Mouse (Mus musculus): ENCODE measurements at regions not wholly inside any gene's neighbourhood (a gene's known extent, or its start where the extent isn't known, plus 50 kb on each side); places are given as distances from the start of the nearest gene placed in this dataset.

DNA sequence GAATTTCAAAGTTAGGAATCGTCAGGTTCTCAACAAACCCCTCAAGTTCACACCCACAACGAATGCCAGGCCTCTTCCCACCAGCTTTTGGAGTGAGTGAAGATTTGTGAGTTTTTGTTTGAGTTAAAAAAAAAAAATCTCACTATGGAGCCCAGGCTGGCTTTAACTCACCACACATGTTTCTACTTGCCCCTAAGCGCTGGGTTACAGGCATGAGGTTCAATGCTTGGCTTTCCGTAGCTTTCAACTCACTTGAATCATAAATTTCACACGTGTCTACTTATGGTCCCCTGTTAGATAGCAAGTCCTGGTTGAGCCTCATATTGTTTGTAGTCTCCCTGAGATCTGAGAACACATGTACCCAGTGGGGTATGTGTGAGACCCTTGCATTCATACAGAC is 122.8 kb upstream of the Efna5 start:
- 84% methylated on average over 5 of the region's 5 CpGs for WGBS

DNA sequence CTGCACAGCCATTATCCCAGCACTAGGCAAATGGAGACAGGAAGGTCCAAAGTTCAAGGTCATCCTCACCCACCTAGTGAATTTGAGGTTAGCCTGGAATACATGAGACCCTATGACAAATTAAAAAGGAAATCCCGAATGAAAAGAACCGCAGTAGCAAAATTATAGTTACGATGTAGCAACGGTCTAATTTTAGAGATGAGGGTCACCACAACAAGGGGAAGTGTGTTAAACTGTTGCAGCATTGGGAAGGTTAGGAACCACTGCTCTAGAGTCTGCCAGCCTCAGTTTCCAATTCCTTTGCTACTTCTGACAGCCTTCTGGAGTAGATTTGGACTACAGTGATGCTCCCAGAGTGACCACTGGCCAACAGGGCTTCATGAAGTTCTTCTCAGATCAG is 121.6 kb upstream of the Efna5 start:
- Histone ChIP-seq H3K36me3 (no peaks in the 10 kb centered on the region), H3K4me2 (no peak overlapping the region), H3K9me3 (no peaks in the 10 kb centered on the region), H3K4me3 (no peak overlapping the region), H3K9ac (no peak overlapping the region), H3K27me3 (replicated peaks) (no peaks in the 10 kb centered on the region; the same call in none of the 2 replicates), H3K27ac (replicated peaks) (no peak overlapping the region), H3K4me1 (peaks cover 7% of the 10 kb centered on the region)
- WGBS, result 85% methylated on average over 4 of the region's 4 CpGs
- ATAC-seq (ENCODE audit: extremely low read depth, insufficient number of reproducible peaks, low FRiP score, low TSS enrichment), result no peak

More for the DNA sequence above, 122.8 kb upstream of the Efna5 start:
- H3K9me3 ChIP-seq, result no peaks in the 10 kb centered on the region
- H3K4me2 ChIP-seq, result no peak overlapping the region
- H3K27ac ChIP-seq (replicated peaks), result no peak overlapping the region
- H3K27me3 ChIP-seq (replicated peaks), result no peaks in the 10 kb centered on the region; the same call in 1 of the 2 replicates
- no peaks in the 10 kb centered on the region for H3K36me3 ChIP-seq
- no peak overlapping the region for H3K9ac ChIP-seq
- peaks cover 18% of the 10 kb centered on the region for H3K4me1 ChIP-seq
- no peak for ATAC-seq (ENCODE audit: extremely low read depth, insufficient number of reproducible peaks, low FRiP score, low TSS enrichment)
- no peak overlapping the region for H3K4me3 ChIP-seq

DNA sequence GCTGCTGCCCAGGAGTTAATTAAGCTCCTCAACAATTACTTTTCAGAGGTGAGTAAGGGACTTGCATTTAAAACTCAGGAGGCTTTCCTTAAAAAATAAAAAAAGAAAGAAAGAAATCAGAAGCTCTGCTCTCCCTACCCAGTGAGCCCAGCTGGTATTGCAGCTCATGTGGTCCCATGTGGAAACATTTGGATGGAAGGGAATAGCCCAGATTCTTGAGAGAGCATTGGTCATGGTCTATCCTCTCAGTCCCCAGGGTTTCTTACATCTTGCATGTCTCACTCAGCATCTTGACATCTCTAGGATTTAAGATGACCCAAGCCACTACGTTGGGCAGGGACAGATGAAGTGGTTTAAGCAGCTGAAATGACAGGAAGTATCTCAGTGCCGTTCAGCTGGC is 120.8 kb upstream of the Efna5 start:
- H3K36me3 ChIP-seq, result no peaks in the 10 kb centered on the region
- H3K9ac ChIP-seq, result no peak overlapping the region
- 23% methylated on average over 2 of the region's 2 CpGs for WGBS
- no peak for ATAC-seq (ENCODE audit: extremely low read depth, insufficient number of reproducible peaks, low FRiP score, low TSS enrichment)
- no peak overlapping the region for H3K4me2 ChIP-seq
- H3K4me1 ChIP-seq, result peaks cover 7% of the 10 kb centered on the region
- no peak overlapping the region for H3K27ac ChIP-seq (replicated peaks)
- no peaks in the 10 kb centered on the region for H3K9me3 ChIP-seq
- H3K27me3 ChIP-seq (replicated peaks), result no peaks in the 10 kb centered on the region; the same call in none of the 2 replicates
- no peak overlapping the region for H3K4me3 ChIP-seq

DNA sequence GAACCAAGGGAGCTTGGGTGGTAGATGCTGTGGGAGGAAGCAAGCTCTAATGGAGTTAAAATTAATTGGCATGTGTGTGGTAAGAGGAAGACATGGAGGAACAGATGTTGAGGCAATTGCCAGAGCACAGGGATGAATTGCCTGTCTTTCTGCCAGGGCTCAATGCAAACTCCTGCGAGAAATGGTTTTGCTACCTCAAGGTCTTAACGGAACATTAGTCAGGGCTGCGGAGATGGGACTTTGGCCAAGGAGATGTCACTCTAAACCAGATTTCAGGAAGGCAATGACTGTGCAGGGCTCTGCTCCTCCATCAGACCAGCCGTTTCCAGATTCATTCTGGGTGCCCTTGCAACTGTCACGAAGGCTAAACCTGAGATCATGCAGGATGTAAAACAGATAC is 116.6 kb upstream of the Efna5 start:
- Histone ChIP-seq H3K27me3 (replicated peaks) (no peaks in the 10 kb centered on the region; the same call in none of the 2 replicates), H3K27ac (replicated peaks) (no peak overlapping the region), H3K4me3 (no peak overlapping the region), H3K9me3 (no peaks in the 10 kb centered on the region), H3K36me3 (no peaks in the 10 kb centered on the region), H3K4me1 (peaks cover 19% of the 10 kb centered on the region), H3K4me2 (no peak overlapping the region), H3K9ac (no peak overlapping the region)
- 73% methylated on average over 5 of the region's 5 CpGs for WGBS
- ATAC-seq (ENCODE audit: extremely low read depth, insufficient number of reproducible peaks, low FRiP score, low TSS enrichment), result no peak

DNA sequence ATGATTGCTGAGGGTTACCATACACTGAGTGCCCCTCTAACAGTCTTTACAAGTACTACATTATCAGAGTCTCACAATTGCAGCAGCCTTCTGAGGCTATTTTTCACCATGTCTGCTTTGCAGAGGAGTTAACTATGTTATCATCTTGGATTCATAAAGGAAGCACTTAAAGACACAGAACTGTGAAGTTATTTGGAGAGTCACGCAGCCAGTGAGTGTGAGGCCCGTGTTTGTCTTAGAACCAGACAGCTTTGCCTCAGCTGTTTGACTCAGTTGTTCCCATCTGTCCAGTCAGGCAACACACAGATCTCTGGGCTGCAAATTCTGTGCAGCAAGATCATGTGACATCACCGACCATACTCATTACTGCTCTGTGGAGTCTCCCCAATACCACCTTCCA is 114.2 kb upstream of the Efna5 start:
- Histone ChIP-seq H3K4me1 (peaks cover 19% of the 10 kb centered on the region), H3K27me3 (replicated peaks) (no peaks in the 10 kb centered on the region; the same call in none of the 2 replicates), H3K4me3 (no peak overlapping the region), H3K27ac (replicated peaks) (no peak overlapping the region), H3K9me3 (no peaks in the 10 kb centered on the region), H3K36me3 (no peaks in the 10 kb centered on the region), H3K9ac (no peak overlapping the region), H3K4me2 (no peak overlapping the region)
- WGBS, result 30% methylated on average over 3 of the region's 3 CpGs
- no peak for ATAC-seq (ENCODE audit: extremely low read depth, insufficient number of reproducible peaks, low FRiP score, low TSS enrichment)

DNA sequence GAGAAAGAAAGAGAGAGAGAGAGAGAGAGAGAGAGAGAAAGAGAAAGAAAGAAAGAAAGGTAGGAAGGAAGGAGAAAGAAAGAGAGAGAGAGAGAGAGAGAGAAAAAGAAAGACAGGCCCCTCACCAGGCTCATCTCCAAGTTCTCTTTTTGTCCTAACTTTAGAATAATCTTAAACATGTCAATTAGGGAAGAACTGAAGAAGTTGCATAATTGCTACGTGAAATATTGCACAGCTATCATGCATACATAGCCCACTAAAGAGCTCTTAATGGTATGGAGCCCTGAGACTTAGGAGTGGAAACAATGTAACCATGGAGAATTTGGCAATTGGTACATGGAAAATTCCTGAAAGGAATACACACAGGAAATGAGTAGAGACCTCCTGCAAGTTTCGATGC is 111.9 kb upstream of the Efna5 start:
- Histone ChIP-seq H3K36me3 (no peaks in the 10 kb centered on the region), H3K27ac (replicated peaks) (no peak overlapping the region), H3K9me3 (no peaks in the 10 kb centered on the region), H3K9ac (no peak overlapping the region), H3K4me3 (no peak overlapping the region), H3K4me2 (no peak overlapping the region), H3K27me3 (replicated peaks) (no peaks in the 10 kb centered on the region; the same call in 1 of the 2 replicates), H3K4me1 (peaks cover 12% of the 10 kb centered on the region)
- 79% methylated on average over 2 of the region's 2 CpGs for WGBS
- ATAC-seq (ENCODE audit: extremely low read depth, insufficient number of reproducible peaks, low FRiP score, low TSS enrichment), result no peak

DNA sequence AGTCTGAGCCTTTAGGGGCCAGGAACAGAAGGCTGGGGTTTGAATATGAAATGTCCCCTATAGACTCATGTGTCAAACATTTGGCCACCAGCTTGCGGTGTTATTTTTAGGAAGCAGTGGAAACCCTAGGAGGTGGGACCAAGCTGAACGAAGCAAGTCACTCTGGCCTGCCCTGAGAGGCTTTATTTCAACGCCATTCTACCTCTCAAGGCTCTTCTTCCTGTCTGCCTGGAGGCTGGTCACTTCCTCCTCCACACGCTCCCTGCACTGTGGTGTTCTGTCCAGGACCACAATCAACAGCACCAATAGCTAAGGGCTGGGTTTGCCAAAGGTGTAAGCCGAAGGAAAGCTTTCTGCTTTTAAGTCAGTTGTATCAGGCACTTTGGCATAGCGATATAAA is 105.2 kb upstream of the Efna5 start:
- Histone ChIP-seq H3K27ac (replicated peaks) (no peak overlapping the region), H3K4me3 (no peak overlapping the region), H3K9ac (no peak overlapping the region), H3K4me2 (no peak overlapping the region), H3K9me3 (0 out of 2 replicates have a peak, but pooled peaks cover 3% of the 10 kb centered on the region), H3K36me3 (no peaks in the 10 kb centered on the region), H3K4me1 (peaks cover 15% of the 10 kb centered on the region), H3K27me3 (replicated peaks) (no peaks in the 10 kb centered on the region)
- WGBS, result 49% methylated on average over 6 of the region's 6 CpGs
- ATAC-seq (ENCODE audit: extremely low read depth, insufficient number of reproducible peaks, low FRiP score, low TSS enrichment), result no peak

DNA sequence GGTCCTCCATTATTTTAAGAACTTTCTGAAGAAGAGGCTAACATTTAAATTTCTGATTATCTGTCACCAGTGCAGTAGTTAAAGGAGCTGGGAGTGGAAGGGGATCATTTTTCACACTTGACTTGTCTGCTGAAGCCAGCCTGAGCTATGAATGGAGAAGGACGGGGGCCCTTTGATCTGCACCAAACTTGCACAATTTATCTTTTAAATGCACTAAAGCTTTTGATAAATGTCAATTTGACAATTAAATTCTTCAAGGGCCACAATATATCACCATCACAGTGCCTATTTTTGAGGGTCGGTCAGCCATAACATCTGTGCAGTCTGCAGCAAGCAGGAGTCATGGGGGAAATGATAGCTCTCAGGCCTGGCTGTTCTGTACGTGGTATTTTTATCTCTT is 99.2 kb upstream of the Efna5 start:
- Histone ChIP-seq H3K9me3 (0 out of 2 replicates have a peak, but pooled peaks cover 3% of the 10 kb centered on the region), H3K9ac (no peak overlapping the region), H3K4me2 (no peak overlapping the region), H3K27me3 (replicated peaks) (no peaks in the 10 kb centered on the region), H3K4me1 (peaks cover 15% of the 10 kb centered on the region; the same call in 1 of the 2 replicates), H3K36me3 (no peaks in the 10 kb centered on the region), H3K27ac (replicated peaks) (no peak overlapping the region), H3K4me3 (no peak overlapping the region)
- 30% methylated on average over 3 of the region's 3 CpGs for WGBS
- ATAC-seq (ENCODE audit: extremely low read depth, insufficient number of reproducible peaks, low FRiP score, low TSS enrichment), result no peak

DNA sequence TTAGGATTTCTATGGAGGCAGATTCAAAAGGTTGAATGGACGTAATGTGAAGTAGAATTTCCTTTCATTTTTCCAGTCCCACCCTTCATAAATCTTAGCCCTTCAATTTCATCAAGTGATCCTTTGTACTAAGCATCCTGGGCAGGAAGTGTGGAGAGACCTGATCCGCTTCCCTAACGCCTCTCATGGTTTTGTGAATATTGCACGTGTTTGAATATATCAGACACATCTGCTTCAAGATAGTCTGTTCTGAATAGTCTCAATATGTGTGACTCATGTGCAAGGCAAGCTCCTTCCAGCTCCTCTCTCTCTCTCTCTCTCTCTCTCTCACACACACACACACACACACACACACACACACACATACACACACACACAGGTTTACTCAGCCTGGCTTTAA is 96.4 kb upstream of the Efna5 start:
- no peaks in the 10 kb centered on the region for H3K27me3 ChIP-seq (replicated peaks)
- H3K36me3 ChIP-seq, result no peaks in the 10 kb centered on the region
- no peak overlapping the region for H3K9ac ChIP-seq
- no peak overlapping the region for H3K27ac ChIP-seq (replicated peaks)
- H3K4me3 ChIP-seq, result no peak overlapping the region
- whole genome bisulfite sequencing, result 56% methylated on average over 4 of the region's 4 CpGs
- H3K4me2 ChIP-seq, result no peak overlapping the region
- H3K4me1 ChIP-seq, result peaks cover 11% of the 10 kb centered on the region; the same call in 1 of the 2 replicates
- no peak for ATAC-seq (ENCODE audit: extremely low read depth, insufficient number of reproducible peaks, low FRiP score, low TSS enrichment)
- 0 out of 2 replicates have a peak, but pooled peaks cover 3% of the 10 kb centered on the region for H3K9me3 ChIP-seq

DNA sequence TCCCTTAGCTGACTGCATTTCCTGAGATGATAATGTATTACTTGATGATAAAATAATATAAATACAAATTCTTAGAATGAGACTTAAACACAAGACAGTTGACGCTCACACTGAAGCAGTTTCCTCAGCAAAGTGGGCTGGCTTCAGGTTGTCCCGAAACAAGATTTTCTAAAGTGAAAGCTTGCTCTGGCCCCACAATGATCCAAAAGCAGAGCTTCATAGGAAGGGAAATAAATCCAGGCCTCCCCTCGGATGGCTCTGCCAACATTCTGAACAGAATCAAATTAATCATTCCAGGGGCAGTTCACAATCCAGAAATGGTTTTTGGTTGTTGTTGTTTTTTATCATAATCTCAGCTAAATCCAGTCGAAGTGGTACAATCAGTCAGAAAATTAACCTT is 96.0 kb upstream of the Efna5 start:
- Histone ChIP-seq H3K4me2 (no peak overlapping the region), H3K9me3 (0 out of 2 replicates have a peak, but pooled peaks cover 3% of the 10 kb centered on the region), H3K27ac (replicated peaks) (no peak overlapping the region), H3K27me3 (replicated peaks) (no peaks in the 10 kb centered on the region), H3K4me3 (no peak overlapping the region), H3K9ac (no peak overlapping the region), H3K4me1 (peaks cover 11% of the 10 kb centered on the region; the same call in 1 of the 2 replicates), H3K36me3 (no peaks in the 10 kb centered on the region)
- ATAC-seq (ENCODE audit: extremely low read depth, insufficient number of reproducible peaks, low FRiP score, low TSS enrichment), result no peak
- WGBS, result 67% methylated on average over 4 of the region's 4 CpGs

DNA sequence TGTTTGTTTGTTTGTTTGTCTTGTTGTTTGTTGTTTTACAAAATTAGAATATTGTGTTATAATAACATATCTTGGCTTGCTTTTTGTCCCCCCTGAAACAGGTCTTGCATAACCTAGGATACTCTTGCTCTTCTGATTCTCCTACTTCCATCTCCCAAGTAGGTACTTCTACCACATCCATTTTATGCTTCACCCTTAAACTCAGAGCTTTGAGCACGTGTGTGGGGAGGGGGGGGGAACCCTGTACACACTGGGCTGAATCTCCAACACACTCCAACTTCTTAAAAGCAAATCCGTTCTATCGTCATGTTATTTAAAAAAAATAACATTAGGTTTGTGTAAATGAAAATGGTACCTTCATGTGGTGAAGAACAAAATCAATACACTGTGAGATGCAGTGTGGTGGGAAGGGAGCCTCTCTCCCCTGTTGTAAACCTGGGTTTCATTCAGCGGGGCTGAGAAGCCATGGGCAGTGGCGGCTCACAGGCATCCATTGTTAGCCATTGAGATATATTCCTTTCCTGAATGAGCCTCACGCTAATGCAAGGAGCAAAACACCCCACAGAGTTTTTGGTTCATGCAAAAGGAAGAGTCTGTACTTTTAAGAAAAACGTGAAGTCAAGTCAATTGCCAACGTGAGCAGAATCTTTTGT is 93.6 kb upstream of the Efna5 start:
- H3K36me3 ChIP-seq, result no peaks in the 10 kb centered on the region
- no peak for ATAC-seq (ENCODE audit: extremely low read depth, insufficient number of reproducible peaks, low FRiP score, low TSS enrichment)
- 73% methylated on average over 8 of the region's 8 CpGs for WGBS
- no peaks in the 10 kb centered on the region for H3K27me3 ChIP-seq (replicated peaks)
- H3K9ac ChIP-seq, result no peak overlapping the region
- no peak overlapping the region for H3K4me2 ChIP-seq
- no peak overlapping the region for H3K4me3 ChIP-seq
- H3K27ac ChIP-seq (replicated peaks), result no peak overlapping the region
- H3K9me3 ChIP-seq, result 0 out of 2 replicates have a peak, but pooled peaks cover 3% of the 10 kb centered on the region
- H3K4me1 ChIP-seq, result no peaks in the 10 kb centered on the region

DNA sequence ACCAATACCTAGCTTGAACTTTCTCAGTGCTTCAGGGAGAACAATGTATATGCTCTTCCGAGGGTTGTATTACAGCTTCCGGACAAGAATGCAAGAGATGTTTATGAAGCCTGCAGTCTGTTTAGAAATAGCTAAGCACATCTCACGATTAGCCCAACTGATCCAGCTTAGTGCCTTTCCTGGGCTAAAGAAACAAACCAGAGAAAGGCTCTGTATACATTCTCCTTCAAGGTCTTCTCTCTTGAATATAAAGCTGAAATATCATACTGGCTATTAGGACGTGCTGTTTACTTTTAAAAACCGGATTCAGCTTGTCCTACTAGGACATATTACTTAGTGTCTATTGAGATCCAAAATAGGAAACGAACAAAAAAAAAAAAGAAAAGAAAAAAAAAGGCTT is 87.9 kb upstream of the Efna5 start:
- Histone ChIP-seq H3K9ac (no peak overlapping the region), H3K4me2 (no peak overlapping the region), H3K27me3 (replicated peaks) (no peaks in the 10 kb centered on the region), H3K36me3 (no peaks in the 10 kb centered on the region), H3K9me3 (0 out of 2 replicates have a peak, but pooled peaks cover 3% of the 10 kb centered on the region), H3K27ac (replicated peaks) (no peak overlapping the region), H3K4me1 (peaks cover 4% of the 10 kb centered on the region; the same call in 1 of the 2 replicates), H3K4me3 (no peak overlapping the region)
- 65% methylated on average over 6 of the region's 6 CpGs for WGBS
- ATAC-seq (ENCODE audit: extremely low read depth, insufficient number of reproducible peaks, low FRiP score, low TSS enrichment), result no peak
